Mouse (Mus musculus) limb, embryonic 15.5 days (tissue): ENCODE measurements around the gene Hexim2. TPM values are rescaled to one million over a fixed set of nuclear protein-coding genes. Genes with fewer than 3 reads are reported as not detected.
A peak's percentile ranks its signal among the peaks of the same experiment; 100 is the strongest.

Source experiments
- ATAC-seq: fragments of 200-750 bp; cut with Nextera tagmentation; 2 replicates; pipeline ENCODE4 v1.8.0; 2017; ENCODE audit warnings: low read depth, moderate TSS enrichment; ENCODE audit not compliant: insufficient number of reproducible peaks, low FRiP score, low TSS enrichment
- H3K27ac ChIP-seq: fragments of 300-500 bp; sonication (generic); 2 replicates; pipeline ENCODE4 v1.5.1; 2015; ENCODE audit warnings: moderate library complexity, mild to moderate bottlenecking, inconsistent platforms
- H3K27me3 ChIP-seq: fragments of 300-500 bp; sonication (generic); 2 replicates; pipeline ENCODE4 v1.6.1; 2015; ENCODE audit warnings: inconsistent platforms
- H3K36me3 ChIP-seq: fragments of 300-500 bp; sonication (generic); 2 replicates; pipeline ENCODE4 v1.6.1; 2015; ENCODE audit warnings: inconsistent platforms
- H3K4me1 ChIP-seq: fragments of 300-500 bp; sonication (generic); 2 replicates; pipeline ENCODE4 v1.6.1; 2015; ENCODE audit warnings: inconsistent platforms
- H3K4me2 ChIP-seq: fragments of 300-500 bp; sonication (generic); 2 replicates; pipeline ENCODE4 v1.6.1; 2015; ENCODE audit warnings: mild to moderate bottlenecking, inconsistent platforms
- H3K4me3 ChIP-seq: fragments of 300-500 bp; sonication (generic); 2 replicates; pipeline ENCODE4 v1.5.1; 2015; ENCODE audit warnings: mild to moderate bottlenecking, inconsistent platforms
- H3K9ac ChIP-seq: fragments of 300-500 bp; sonication (generic); 2 replicates; pipeline ENCODE4 v1.6.1; 2015; ENCODE audit warnings: inconsistent platforms
- H3K9me3 ChIP-seq: fragments of 300-500 bp; sonication (generic); 2 replicates; pipeline ENCODE4 v1.6.1; 2016; ENCODE audit warnings: inconsistent platforms
- WGBS: fragments of 180-500 bp; shearing (Covaris S2); methylation state at CpG from one replicate; pipeline ENCODE4 v1.1.7; 2015; 5-methylcytosine and 5-hydroxymethylcytosine counted together
- polyA plus RNA-seq: library from polyadenylated mRNA; unstranded; fragments of >200 nt; fragmentation: Nextera tagmentation; extraction: Ambion mirVana; gene quantifications from 2 replicates; pipeline ENCODE4 v1.2.1, GENCODE M21; 2015

The Hexim2 gene
- polyA plus RNA-seq, 1 experiment from 2014 or later, result 12.2 TPM

DNA sequence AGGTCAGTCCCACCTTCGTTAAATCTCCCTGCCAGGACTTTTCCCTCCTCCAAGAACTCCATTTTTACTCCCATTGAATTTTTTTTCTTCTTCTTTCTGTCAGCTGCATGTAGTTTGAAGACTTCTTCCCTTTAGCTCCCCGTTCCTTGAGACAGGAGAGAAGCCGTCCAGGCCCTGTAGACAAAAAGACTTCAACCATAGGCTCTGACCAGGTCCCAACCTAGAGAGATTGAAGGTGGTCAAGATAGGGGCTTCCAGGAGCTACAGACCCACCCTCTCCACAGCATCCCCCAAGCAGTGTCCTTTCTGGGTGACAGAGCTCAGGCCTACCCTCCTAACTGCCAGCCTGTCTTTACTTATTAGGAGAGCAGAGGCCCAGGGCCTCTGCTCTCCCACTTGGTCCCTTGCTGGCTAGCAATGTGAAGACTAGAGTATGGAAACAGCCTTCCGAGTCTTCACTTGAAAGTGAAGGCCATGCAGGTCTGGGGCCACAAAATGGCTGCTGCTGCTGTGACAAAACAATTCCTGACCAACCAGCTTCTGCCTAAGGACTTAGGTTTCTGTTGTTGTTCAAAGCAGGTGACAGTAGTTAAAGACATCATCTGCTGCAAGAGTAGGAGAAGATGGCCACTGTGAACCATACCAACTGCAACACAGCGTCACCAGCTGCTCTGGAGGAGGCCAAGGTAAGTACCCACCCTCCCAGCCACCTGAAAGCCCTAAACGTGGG lies 1.4 kb downstream of the Hexim2 start:
- H3K4me3 ChIP-seq, result peak overlapping the region; percentile 35
- 51% methylated on average over 6 of the region's 6 CpGs for WGBS
- peak overlapping the region; percentile 80 for H3K27ac ChIP-seq
- ATAC-seq, result no peak
- H3K9me3 ChIP-seq, result no peaks in the 10 kb centered on the region
- H3K4me2 ChIP-seq, result peak overlapping the region; percentile 49
- H3K9ac ChIP-seq, result no peak overlapping the region
- H3K4me1 ChIP-seq, result peaks cover 31% of the 10 kb centered on the region
- no peaks in the 10 kb centered on the region for H3K27me3 ChIP-seq
- peaks cover 11% of the 10 kb centered on the region; the same call in 1 of the 2 replicates for H3K36me3 ChIP-seq

DNA sequence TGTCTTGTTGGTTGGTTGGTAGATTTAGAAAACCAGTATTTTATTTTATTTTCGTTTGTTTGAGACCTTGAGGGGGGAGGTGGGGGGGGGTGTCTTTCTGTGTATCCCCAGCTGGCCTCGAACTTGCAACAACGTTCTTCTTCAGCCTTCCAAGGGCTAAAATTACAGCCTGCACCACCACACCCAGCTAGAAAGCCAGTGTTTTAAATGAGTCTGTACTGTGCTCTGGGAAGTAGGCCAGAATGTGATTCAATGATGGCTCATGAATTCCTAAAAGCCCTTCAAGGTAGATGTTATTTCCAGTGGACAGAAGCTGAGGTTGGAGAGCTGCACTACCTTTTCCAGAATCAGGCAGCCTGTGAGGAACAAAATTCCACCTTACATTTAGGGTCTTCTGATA lies 2.0 kb downstream of the Hexim2 start:
- no peaks in the 10 kb centered on the region for H3K9me3 ChIP-seq
- no peak for ATAC-seq
- H3K9ac ChIP-seq, result no peak overlapping the region
- H3K27ac ChIP-seq, result peak overlapping the region; percentile 80
- H3K4me1 ChIP-seq, result peaks cover 31% of the 10 kb centered on the region
- H3K27me3 ChIP-seq, result no peaks in the 10 kb centered on the region
- H3K36me3 ChIP-seq, result peaks cover 15% of the 10 kb centered on the region
- H3K4me3 ChIP-seq, result no peak overlapping the region
- 53% methylated on average over 3 of the region's 3 CpGs for WGBS
- H3K4me2 ChIP-seq, result peak overlapping the region; percentile 49; the same call in 1 of the 2 replicates

DNA sequence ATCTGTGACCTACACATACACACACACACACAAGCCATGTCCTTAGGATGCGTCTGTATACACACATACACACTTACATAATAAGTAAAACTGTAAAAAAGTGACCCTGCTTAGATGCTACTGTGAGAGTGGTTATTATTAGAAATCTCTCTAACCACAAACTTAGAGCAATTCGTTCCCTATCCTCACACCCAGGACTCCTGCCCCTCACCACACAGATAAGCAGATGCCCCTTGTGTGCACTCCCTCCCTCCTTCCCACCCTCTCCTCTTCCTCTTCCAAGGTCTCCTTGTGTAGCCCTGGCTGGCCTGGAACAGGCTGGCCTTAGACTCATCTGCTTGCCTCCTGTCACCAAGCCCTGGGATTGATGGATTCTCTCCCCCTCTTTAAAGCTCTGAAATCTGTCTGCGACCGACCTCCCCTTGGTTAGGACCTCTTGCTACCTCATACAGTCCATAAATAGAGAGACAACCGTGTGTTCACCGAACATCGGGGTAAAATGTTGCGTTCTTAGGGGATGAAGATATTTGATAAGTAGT lies 3.9 kb downstream of the Hexim2 start:
- Histone ChIP-seq H3K36me3 (peaks cover 17% of the 10 kb centered on the region), H3K9me3 (no peaks in the 10 kb centered on the region), H3K27me3 (no peaks in the 10 kb centered on the region), H3K27ac (no peak overlapping the region), H3K4me3 (no peak overlapping the region), H3K4me1 (peaks cover 29% of the 10 kb centered on the region), H3K4me2 (no peak overlapping the region), H3K9ac (no peak overlapping the region)
- WGBS, result 84% methylated on average over 8 of the region's 8 CpGs
- no peak for ATAC-seq

DNA sequence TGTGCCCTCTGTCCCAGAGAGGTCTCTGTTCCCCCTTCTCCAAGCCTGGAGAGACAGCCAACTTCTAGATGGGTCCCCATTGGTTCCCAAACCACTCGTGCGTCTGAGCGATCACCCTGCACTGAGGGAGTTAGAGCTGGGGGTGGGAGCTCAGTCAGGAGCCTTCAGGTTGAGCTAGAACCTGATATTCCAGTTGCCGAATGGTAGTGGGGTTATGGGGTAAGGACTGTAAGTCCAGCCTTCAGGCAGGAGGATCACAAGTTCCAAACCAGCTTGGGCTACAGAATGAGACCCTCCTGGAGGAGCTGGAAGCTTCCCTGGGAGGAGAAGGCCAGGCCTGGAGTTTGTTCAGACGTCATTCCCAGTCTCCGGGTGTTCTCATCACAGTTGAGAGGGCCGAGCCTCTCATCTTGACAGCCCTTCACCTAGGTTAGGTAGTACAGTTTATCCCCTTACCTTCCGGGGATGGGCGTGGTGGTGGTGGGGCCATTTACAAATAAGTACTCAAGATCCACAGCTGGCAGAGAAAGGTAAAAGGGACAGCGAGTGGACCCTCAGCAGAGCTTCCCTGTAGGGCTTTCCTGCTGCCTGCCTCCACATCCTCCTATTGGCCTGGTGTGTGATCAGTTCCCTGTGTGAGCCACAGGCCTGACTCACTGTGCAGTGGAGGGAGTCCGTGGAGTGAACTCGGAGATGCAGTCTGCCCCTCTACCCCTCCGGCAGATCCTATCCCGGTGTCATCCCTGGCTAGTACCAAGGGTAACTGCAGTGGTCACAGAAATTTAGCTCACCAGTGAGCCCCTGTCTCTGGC lies 7.9 kb downstream of the Hexim2 start:
- Histone ChIP-seq H3K4me3 (no peak overlapping the region), H3K27me3 (no peaks in the 10 kb centered on the region), H3K4me1 (peaks cover 30% of the 10 kb centered on the region), H3K36me3 (peaks cover 17% of the 10 kb centered on the region), H3K4me2 (no peak overlapping the region), H3K9me3 (no peaks in the 10 kb centered on the region), H3K27ac (peak overlapping the region; percentile 83), H3K9ac (no peak overlapping the region)
- WGBS, result 83% methylated on average over 14 of the region's 14 CpGs
- ATAC-seq, result no peak

DNA sequence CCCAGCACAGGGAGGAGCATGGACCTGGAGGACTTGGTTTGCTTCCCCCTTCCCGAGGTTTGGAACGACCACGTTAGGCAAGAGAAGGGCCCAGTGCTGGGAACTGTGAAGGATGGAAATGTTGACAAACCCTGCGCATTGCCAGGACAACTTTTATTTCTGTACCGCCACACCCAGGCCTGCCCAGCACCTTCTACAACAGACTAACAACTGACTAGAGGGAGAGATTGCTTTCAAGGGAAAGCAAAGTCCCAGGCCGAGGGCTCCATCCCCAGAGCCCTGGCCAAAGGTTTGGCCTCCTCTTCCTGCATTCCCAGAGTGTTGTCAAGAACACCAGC lies 8.5 kb downstream of the Hexim2 start:
- peak overlapping the region; percentile 83 for H3K27ac ChIP-seq
- no peak overlapping the region for H3K4me3 ChIP-seq
- H3K9ac ChIP-seq, result no peak overlapping the region
- WGBS, result 44% methylated on average over 6 of the region's 6 CpGs
- no peaks in the 10 kb centered on the region for H3K27me3 ChIP-seq
- no peaks in the 10 kb centered on the region for H3K9me3 ChIP-seq
- H3K4me2 ChIP-seq, result no peak overlapping the region
- ATAC-seq, result no peak
- peaks cover 30% of the 10 kb centered on the region for H3K4me1 ChIP-seq
- peaks cover 17% of the 10 kb centered on the region for H3K36me3 ChIP-seq

DNA sequence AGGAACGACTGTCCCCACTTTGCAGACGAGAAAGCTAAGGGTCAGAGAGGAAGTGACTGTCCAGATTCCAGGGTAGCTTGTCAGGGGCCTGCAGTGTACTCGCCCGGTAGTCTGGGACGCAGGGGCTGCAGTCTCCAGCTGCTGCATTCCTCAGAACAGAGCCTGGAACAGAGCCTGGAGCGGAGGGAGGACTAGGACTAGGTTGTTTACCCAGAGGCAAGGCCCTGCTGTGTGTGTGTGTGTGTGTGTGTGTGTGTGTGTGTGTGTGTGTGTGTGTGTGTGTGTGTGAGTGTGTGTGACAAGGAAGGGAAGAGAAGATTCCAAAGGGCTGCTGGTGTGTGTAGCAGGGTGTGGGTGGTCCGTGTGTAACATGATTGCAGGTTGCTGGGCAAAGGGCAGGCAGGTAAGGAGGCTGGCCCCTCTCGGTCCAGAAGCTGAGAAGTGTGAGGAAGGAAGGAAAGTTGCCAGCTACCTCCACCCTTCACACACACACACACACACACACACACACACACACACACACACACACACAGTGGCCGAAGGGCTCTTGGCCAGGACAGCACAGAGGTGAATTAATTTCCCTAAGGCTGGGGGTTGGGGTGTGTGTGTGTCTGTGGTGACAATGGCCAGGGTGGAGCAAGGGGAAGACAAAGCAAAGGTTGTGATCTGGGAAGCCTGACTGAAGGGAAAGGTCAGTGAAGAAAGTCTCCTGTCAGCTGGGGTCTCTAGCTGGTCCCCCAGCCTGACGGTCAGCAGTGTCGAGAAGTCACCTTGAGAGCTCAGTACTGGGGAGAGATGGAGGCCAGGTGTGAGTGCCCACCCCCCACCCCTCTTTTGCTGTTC lies 9.1 kb downstream of the Hexim2 start:
- Histone ChIP-seq H3K9me3 (no peaks in the 10 kb centered on the region), H3K4me2 (no peak overlapping the region), H3K9ac (no peak overlapping the region), H3K4me3 (no peak overlapping the region), H3K27me3 (no peaks in the 10 kb centered on the region), H3K27ac (peak overlapping the region; percentile 83), H3K4me1 (peaks cover 30% of the 10 kb centered on the region), H3K36me3 (peaks cover 17% of the 10 kb centered on the region)
- WGBS, result 28% methylated on average over 11 of the region's 11 CpGs
- no peak for ATAC-seq

DNA sequence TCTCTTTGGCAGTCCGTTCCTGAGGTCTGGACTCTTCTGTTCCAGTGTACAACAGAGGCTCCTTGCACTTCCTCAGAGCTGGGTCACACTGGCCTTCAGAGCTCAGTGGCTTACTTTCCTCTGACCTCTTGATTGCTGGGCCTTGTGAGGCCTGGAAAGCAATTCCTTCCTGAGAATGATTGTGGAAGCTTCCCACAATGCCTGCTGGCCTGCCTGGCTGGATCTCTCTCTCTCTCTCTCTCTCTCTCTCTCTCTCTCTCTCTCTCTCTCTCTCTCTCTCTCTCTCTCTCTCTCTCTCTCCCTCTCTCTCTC lies 9.7 kb downstream of the Hexim2 start:
- Histone ChIP-seq H3K4me3 (no peak overlapping the region), H3K9me3 (no peaks in the 10 kb centered on the region), H3K27ac (peak overlapping the region; percentile 83), H3K9ac (no peak overlapping the region), H3K27me3 (no peaks in the 10 kb centered on the region), H3K4me1 (peaks cover 30% of the 10 kb centered on the region), H3K4me2 (no peak overlapping the region), H3K36me3 (peaks cover 17% of the 10 kb centered on the region)
- ATAC-seq, result no peak
- 53% methylated on average over 1 of the region's 1 CpGs for WGBS

DNA sequence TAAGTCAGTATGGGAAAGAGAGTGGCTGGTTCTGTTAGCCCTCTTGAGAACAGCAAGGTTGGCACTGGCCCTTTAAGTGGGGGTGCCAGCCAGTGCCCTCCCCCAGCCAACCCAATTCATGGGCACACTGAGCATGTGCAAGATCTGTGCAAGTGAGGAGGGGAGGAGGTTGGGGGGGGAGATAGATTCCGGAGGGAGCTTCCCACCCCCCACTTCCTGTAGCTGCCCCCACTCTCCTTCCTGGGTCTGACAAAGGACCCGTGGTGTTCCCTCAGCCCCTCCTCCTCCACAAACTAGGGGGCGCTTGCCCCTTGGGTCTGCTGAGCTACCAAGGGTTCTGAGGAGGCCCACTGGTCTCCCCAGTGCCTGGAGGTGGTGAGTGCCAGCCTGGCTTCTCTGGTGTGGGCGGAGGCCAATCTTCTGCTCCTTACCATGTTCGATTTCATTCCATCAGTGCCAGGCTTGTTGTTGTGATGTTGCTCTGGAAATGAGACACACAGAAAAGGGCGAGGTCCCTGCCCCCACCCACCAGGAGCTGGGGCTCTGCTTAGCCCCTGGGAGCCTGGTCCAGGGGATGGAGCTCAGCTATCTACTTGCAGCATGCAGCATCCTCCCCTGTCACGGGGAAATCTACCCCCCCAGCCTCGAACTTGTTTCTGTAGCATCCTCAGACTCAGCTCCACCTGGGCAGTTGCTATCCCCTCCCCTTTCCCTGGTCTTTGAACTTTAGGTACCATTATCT lies 10.4 kb downstream of the Hexim2 start:
- Histone ChIP-seq H3K4me3 (peak overlapping the region; percentile 26), H3K9me3 (no peaks in the 10 kb centered on the region), H3K4me2 (peak overlapping the region; percentile 31), H3K4me1 (peaks cover 30% of the 10 kb centered on the region), H3K36me3 (peaks cover 17% of the 10 kb centered on the region), H3K27me3 (no peaks in the 10 kb centered on the region), H3K27ac (peak overlapping the region; percentile 83), H3K9ac (no peak overlapping the region)
- ATAC-seq, result peak; percentile 52
- 24% methylated on average over 8 of the region's 8 CpGs for WGBS

DNA sequence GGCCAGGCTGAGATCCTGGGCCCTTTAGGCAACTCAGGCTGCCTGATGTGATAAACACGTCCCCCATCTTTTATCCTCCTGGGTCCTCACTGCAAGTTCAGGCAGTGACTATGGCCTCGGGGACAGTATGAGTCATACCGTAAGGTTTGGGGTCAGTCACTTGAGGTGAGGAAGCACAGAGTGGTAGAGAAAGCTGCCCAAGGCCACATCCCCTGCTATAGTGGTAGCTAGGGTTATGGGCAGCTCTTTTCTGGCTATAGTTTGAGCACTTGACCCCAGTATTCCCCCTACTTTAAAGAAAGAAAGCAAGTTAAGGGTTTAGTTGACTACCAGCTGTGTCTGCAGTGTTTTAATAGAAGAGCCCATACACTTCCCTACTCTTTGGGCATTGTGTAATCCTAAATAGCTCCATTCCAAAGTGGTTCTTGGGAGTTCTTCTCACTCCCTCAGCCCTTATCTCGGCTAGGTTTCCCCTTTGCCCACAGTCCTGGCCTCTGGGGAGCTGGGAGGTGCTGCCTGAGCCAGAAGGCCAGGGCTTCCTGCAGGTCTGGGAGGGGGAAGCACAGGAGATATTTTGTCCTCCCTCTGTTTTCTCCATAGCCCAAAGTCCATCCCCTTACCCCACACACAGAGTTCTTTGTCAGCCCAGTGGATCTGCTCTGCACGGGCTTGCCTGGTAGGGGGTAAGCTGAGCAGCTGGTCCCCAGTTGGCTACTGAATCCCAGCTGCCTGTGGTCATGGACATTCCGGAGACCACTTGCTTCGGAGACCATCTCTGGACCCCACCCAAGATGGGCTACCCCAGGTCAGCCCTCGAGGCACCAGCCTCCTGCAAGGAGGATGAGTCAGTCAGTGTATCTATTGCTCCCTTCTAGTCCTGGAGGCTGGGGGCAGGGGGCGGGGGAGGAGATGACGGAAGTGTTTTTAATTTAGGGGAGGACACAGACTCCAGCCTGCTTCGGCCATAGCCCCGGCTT lies 12.4 kb downstream of the Hexim2 start:
- no peak overlapping the region for H3K9ac ChIP-seq
- no peak for ATAC-seq
- H3K4me2 ChIP-seq, result no peak overlapping the region
- peaks cover 2% of the 10 kb centered on the region; the same call in 1 of the 2 replicates for H3K36me3 ChIP-seq
- H3K27me3 ChIP-seq, result no peaks in the 10 kb centered on the region
- no peaks in the 10 kb centered on the region for H3K9me3 ChIP-seq
- H3K4me1 ChIP-seq, result peaks cover 30% of the 10 kb centered on the region
- WGBS, result 33% methylated on average over 12 of the region's 12 CpGs
- 0 out of 2 replicates have a peak overlapping the region, but pooled peaks have one; percentile 14 for H3K27ac ChIP-seq
- no peak overlapping the region for H3K4me3 ChIP-seq

DNA sequence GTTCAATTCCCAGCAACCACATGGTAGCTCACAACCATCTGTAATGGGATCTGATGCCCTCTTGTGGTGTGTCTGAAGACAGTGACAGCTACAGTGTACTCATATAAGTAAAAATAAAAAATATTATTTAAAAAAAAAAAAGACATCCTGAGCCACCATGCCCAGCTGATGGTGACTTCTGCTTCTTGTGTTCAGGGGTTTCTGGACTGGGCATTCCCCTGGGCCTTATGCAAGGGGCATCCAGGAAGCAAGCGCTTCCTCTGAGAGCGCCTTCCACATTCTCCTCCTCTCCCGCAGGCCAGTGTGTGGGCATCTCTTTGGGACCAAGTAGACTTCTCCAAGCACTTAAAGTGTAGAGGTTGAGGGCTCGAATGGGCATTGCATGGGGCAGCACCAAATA lies 14.2 kb downstream of the Hexim2 start:
- Histone ChIP-seq H3K36me3 (no peaks in the 10 kb centered on the region), H3K9me3 (no peaks in the 10 kb centered on the region), H3K27me3 (no peaks in the 10 kb centered on the region), H3K4me2 (no peak overlapping the region), H3K4me3 (no peak overlapping the region), H3K9ac (no peak overlapping the region), H3K27ac (no peak overlapping the region), H3K4me1 (peaks cover 19% of the 10 kb centered on the region)
- 87% methylated on average over 4 of the region's 4 CpGs for WGBS
- ATAC-seq, result no peak
